Mouse (Mus musculus): ENCODE measurements at regions not wholly inside any gene's neighbourhood (a gene's known extent, or its start where the extent isn't known, plus 50 kb on each side); places are given as distances from the start of the nearest gene placed in this dataset.

DNA sequence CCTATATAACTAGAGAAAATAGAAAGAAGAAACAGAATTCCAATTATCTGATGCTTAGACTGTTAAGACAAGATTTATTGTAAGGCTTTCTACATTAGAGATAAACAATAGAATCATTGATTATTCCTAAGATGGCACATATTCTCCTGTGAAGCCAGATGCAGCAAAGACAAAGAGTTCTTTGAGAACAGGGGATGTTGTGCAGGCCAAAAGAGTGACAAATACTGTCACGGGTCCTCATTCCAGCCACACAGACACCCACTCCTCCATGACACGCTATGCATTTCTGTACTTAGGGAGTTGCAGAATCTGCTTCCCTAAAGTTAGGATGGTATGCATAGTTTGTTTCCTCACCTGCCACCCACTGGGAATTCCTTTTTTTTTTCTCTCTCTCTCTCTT lies 245.2 kb downstream of the Sv2b start:
- no peak for DNase-seq (ENCODE audit: low spot score)

DNA sequence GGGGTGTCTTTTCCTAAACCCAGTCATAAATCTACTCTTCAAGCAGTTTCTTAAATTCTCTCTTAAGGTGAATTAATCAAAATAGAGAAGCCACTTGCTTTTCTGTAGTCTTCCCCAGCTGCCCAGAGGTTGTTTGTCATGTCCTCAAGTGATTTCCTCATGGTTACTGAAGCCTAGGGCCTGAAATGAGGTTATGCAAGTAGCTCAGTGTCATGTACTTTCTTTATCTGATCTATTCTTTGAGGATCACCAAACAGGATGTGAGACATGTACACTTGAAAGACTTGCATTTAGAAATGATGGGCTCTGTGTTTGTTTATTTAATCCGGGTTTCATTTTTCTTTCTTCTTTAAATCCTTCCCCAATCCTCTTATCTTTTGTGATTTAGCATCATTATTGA lies 258.8 kb downstream of the Sv2b start:
- DNase-seq (ENCODE audit: low spot score): no peak

DNA sequence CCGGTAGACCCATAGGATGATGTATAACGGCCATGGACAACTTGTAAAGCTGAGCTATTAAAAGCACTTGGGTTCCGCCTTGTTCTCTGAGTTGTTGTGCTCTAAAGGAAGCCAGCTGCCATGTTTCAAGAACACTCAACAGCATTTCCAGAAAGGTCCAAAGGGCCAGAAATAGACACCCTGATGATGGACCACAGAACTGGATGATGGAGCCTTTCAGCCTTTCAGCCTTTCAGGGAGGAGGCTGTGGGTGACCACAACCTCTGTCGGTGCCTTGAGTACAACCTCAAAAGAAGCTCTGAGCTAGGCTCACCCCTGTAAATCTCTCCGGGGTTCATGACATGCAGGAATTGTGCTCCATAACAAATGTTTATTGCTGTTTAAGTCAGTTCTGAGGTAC lies 259.3 kb downstream of the Sv2b start:
- no peak for DNase-seq (ENCODE audit: low spot score)

DNA sequence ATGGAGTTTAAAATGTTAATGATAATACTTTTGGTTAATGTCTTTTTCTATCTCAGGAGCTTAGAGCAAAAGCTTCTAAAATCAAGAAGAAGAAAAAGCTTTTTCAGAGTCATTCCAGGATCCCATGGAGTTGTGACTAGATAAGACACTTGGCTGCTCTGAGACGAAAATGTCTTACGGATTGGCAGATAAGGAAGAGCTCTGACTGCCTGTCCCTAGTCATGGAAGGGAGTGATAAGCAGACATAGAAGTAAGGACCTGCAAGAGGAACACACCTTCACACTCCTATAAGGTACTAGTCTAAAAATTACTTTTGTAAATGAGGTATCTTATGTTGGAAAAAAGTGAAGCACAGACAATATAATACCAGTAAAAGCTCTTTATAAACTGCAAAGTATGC lies 260.2 kb downstream of the Sv2b start:
- DNase-seq (ENCODE audit: low spot score): no peak

DNA sequence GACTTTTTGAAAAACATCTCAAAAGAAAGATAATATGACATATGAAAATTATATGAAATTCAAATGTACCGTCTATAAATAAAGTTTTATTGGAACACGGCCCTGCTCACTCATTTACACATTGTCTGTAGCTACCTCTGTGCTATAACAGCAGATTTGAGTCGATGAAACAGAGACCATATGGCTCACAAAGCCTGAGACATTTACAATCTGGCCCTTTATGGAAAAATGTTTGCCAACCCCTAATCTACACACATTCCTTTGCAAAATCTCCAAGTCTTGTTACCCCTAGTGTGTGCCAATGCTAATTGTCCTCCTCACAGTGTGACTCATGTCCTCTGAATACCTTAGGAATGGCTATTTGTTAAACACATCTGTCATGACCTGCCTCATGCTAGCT lies 261.2 kb downstream of the Sv2b start:
- DNase-seq (ENCODE audit: low spot score): no peak

DNA sequence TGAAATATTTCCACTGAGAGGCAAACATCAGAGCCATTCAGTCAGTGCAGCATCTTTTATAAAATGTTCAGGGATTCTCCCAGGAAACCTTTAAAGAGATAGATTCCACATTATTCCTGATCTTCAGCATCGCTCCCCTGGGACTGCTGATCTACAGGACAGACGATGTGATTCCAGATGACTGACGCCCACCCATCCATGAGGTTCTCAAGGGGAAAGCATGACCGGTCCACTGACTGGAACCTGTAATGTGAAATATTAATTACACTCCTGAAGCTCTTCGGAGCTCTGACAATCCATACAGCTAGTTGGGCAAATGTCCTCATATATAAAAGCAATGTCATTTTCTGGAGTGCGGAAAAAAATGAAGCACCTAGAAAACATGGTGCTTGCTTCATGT lies 268.2 kb downstream of the Sv2b start:
- no peak for DNase-seq (ENCODE audit: low spot score)

DNA sequence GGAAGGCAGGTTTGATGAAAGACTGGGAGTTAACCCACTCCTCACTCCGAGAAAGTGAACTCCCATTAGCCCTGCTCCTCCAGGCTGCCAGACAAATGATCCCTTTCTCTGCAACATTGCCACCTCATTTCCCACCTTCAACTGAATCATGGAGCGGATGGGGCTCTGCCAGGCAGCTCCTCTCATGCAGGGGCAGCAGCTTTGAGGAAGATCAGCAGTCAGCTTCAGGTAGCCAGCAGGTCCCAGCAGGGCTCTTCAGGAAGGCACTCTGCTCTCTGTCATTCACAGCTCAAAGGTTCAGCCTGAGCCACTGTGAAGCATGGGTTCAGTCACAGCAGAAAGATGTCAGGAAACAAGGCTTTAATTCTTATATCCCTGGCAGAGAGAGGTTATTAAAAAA lies 282.9 kb downstream of the Sv2b start:
- no peak for DNase-seq (ENCODE audit: low spot score)

DNA sequence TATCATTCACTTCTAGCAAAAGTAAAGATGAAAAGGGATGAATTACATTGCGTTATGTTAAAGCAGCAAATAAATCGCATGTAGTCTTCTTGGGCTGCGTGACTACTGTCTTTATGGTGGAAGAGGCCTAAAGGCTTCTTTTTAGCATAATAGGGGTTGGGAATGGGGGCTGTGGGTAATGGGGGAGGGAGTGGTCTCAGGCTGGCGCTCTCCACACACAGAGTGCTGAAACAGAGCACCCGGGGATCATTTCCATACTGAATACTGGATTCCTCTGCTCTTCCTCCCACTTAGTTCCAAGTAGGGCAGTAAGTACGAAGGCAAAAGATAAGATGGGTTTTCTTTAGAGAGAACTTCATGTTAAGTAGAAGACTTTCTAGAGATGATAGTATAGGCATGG lies 287.1 kb downstream of the Sv2b start:
- no peak for DNase-seq (ENCODE audit: low spot score)

DNA sequence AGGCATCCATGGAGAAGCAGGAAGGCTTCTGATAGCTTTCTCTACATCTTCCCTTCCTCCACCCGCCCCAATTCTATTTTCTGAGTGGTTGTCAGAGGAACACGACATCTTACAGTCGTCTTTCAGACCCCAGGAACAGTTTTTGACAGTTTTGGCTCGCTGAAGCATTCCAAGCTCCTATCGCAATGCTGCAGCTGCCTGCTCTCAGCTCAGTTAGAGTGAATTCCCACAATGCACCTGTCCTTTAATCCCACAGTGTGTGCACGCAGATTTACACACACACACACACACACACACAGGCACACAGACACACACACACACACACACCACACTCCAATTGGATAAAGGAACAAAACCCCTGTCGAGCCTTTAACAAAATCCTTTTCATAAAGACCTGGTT lies 290.4 kb downstream of the Sv2b start:
- no peak for DNase-seq (ENCODE audit: low spot score)

DNA sequence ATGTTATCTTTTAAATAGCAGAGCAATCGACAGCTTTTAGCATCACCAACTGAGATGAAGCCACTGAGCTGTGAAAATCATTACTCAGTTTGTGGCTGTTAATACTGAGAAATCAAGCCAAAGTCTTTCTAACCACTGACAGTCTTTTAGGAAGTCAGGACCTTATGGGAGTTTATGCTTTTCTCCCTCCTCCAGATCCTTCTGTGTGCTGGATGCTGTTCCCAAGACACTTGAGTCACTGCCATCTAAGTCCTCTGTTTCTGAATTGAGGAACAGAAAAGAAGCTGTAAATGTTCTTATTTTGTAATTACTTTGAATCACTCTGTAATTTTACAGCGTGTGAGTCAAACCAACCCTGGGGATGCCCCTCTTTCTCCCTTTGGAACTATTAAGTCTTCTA lies 300.6 kb downstream of the Sv2b start:
- no peak for DNase-seq (ENCODE audit: low spot score)

DNA sequence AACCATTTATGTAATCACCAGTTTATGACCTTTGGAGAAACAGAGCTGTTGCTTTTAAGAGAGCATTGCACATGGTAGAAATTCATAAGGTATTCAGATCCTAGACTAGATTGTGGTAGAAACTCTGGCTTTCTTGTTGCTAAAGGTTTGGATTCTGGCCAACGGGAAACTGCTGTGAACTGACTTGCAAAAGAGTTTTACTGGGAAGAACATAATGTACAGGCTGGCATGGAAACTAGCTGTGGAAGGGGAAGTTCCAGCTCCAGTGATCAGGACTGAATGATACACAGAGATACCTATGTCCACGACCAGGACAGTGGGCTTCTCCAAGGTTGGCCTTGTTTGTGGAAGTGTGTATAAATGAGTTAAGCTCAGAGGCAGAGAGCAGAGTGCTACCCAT lies 318.9 kb downstream of the Sv2b start:
- DNase-seq (ENCODE audit: low spot score): no peak

DNA sequence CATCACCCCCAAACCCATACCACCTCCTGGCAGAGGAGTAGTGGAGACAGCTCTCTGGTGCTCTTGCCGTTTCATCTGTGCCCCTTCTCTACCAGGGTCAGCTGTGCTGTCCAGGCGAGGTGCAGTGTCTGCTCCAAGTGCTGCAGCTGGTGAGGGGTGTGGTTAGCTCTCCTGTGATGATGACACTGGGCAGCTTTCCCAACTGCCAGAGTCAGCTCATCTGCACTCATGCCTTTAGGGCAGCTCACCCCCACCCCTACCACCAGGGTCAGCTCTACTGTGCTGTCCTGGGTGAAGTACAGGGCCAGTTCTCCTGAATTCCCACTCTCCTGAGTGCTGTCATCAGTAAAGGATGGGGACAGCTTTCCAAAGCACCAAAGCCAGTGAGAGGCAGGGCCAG lies 329.6 kb downstream of the Sv2b start:
- no peak for DNase-seq (ENCODE audit: low spot score)

DNA sequence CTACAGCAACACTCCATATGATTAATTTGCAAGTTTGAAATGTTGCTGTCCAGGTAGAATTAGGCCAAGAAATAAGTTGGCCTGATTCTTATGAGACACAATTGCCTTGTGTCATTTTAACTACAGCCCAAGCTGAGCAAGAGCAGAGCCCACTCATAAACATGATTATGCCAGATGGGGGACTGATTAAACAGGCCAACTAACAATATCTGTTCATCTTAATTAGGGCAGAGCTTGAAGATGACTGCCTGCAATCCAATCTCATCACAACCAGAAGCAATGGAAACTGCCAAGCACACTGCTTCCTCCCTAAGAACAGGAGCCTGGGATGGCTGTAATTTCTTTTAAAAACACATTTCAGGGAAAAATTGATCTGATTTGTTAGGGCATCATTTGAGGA lies 333.1 kb downstream of the Sv2b start:
- no peak for DNase-seq (ENCODE audit: low spot score)

DNA sequence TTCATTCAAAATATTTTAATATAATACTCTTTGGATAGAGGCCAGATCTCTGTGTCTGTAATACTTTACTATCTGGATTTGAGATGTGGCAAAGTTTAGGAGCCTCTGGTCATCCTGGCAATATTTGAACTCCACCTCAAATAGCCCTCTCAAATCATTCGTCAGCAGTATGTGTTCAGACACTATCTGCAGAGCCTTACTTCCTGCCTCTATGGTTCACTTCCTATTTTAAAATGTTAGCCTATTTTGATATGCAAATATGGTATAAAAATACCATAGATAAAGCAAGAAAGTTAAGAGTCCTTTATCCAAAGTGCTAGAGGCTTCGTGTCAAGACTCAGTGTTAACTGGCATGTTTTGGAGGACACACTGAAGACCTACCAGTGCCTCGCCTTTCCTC lies 334.6 kb downstream of the Sv2b start:
- no peak for DNase-seq (ENCODE audit: low spot score)

DNA sequence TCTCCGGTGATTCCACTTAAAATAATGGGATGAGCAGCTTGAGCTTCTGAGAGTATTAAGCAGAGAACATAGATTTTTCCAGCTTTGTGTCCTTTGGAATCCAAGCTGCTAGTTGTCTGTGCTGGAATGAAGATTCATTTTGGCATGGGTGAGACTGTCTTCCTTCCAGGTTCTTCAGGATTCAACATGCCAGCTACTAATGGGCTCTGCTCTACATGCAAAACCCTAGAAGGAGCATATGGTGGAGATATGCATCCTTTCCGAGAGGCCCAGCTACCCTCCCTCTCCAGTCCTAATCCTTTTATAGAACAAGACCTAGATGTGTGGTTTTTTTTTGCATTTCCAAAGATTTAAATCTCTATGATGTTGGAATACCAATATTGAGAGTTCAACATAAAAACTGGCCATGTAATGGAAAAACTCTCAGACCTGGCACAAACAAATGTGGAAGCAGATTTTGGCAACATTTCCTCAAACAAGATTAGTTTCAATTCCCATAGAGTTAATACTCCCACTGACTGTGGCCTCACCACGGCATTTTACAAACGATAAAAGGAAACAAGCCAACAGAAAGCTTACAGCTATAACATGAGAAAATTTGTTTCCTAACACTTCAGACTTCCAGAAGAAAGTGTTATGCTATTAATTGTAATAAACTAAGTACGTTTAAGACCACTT lies 364.5 kb downstream of the Sv2b start:
- DNase-seq (ENCODE audit: low spot score): no peak

DNA sequence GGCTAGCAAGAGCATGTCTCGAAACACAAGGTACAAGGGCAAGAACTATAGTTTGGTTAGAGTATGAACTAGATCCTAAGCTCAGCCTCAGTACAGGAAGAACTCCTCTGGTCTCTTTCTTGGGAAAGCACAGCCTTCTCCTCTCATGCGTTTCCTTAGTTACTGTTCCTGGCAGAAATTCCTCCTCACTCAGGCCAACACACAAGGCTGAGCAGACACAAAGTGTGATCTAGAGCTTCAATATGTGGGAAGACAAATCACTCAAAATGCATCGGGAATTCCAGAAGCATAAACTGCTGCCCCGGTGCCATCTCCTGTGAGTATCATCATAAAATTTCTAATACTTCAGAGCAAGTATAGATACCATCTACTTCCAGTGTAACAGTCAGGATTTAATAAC lies 366.1 kb downstream of the Sv2b start:
- DNase-seq (ENCODE audit: low spot score): no peak

DNA sequence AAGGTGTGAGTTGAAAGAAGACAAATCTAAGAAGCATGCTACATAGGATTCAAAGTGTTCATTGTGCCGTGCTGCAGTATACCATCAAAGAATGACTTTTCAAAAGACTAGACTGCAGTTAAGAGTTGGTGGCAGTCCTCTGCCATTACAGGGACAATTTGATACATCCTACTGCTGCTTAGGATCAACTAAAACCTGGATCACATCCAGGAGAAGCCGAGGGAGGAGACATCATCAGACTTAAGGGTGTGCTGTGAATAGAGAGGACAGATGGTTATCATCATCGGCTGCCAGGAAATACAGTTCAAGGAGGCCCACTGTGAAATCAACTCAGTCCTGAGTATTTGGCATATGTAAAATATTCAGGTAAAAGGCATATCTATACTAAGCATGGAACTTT lies 366.9 kb downstream of the Sv2b start:
- DNase-seq (ENCODE audit: low spot score): no peak

DNA sequence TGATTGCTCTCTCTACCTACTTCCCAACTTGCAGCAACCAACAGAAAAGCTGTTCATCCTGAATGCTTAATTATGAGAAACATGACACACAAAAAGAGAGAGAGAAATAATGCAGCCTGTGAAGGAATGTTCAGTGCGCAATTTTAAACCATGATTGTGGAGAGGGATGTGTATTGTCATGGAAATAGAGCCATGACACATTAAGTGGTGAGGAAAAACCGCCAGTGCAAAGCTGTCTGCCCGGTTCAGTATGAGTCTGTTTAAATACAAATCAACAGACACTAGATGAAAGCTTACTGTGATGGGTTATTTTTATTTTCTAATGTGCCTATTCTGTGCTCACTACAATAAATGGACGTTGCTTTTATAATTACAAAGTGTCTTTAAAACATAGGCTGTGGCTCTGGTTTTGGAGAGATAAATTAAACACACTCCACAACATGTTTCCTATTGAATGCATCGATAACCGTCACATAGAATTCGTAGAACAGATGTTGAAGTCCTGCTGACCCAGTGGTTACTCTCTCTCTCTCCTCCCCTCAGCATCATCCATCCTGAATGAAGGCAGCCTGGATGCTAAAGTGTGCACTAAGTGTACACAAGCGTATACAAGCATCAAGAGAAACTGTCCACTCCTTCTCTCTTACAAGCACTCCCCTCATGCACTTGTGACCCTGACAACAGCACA lies 374.7 kb upstream of the Slco3a1 start:
- peak; percentile 17 for DNase-seq (ENCODE audit: low spot score)

DNA sequence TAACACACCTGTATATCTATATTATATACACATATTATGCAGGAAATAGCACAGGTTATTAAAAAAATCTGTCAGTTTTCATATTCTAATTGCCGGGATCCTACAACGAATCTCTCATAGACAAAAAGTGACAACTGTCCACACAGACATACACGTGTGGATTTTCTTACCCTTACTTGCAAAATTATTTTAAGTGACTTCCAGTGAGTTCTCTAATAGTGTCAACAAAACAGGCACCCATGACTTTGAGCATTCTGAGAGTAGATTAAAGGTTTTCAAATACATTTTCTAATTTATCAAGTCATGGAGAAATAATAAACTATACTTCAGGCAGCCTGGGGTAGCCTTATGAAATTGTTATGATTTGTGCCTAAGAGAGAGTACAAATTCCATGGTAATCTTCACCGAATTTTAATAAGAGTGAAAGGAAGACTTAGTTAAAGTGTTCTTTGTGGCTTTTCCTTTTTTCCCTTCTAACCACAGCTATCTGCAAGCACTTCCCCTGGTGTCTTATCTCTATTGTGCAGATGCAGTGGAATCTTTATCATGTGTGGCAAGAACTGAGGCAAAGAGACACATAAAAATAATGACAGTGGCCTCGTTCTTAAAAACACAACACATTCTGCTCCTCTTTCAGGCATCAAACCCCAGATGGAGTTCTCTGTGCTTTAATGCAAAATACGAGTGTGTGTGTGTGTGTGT lies 373.8 kb upstream of the Slco3a1 start:
- peak; percentile 70 for DNase-seq (ENCODE audit: low spot score)

DNA sequence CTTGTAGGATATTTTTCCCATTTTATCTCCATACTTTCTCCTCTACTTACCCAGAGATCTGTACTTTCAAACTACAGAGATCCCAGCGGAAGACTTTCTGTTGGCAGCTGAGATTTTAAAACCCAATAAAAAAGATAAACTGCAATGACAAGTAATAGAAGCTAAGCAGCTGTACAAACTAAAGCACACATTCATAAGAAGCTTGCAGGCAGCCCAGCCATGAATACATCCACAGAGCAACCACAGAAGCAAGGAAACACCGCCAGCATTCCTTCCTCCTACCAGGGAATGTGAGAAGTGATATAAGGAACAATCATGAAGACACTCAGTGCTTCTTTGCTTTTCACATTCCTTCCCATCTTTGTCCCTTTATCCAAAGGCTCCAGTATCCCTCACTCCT lies 372.1 kb upstream of the Slco3a1 start:
- no peak for DNase-seq (ENCODE audit: low spot score)

DNA sequence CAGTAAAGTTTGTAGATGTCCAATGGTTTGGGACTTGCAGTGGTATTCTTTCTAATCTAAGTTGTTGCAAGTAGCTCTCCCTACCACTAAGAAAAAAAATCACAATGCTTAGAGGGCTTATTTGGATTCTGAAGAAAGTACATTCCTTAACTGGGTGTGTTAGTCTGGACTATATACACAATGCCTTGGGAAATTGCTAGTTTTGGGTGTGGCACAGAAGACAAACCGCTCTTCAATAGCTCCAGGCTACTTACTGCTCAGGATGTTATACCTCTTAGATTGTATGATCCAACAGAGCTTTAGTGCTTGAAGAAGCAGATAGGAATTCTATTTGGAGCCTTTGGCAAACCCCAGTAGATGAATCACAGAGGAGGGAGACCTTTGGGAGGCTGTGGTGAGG lies 369.6 kb upstream of the Slco3a1 start:
- DNase-seq (ENCODE audit: low spot score): no peak

DNA sequence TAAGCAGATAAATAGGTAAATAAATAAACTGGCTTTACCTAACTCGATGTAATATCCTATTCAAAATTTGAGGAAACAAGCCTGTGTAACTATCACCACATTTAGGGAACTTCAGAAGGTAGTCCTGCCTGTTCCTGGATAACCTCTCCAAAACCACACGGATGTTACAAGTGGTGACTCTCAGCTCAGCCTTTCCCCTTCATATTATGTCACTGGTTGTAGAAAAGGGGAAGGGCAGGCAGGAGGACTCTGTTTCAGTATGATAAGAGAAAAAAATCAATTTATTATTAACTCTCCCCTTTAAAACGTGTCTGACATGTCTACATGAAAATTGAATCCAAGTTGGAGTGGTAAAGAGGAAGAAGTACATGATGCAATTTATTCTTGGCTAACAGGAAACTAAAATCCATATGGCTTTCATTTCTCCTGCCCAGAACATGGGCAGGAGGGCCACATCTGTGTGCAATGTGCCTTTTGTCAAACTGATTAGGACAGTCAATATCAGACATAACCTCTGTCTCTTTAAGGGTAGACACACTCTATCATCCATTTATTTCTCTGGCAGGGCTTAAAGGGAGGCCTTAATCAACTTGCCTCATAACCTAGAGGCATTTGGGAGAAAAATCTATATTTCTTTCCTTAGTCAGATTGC lies 353.9 kb upstream of the Slco3a1 start:
- no peak for DNase-seq (ENCODE audit: low spot score)

DNA sequence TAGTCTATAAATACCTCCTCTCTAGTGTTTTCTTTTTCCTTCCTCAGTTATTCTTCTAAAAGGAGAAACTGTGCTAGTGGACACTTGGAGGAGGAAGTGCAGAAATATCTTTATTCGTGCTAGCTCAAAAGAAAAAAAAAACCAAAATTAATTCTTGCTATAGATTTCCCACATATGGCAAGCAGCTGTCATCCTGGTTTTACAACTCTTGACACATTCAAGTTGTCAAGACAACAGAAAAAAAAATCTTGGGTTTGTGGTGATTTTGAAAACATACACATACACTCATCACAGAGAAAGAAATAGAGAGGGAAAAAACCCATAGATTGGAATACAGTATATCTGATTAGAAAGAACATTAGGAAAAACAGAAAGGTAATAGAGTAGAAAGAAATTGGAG lies 352.8 kb upstream of the Slco3a1 start:
- DNase-seq (ENCODE audit: low spot score): no peak
